Mouse (Mus musculus) embryo, embryonic 9.5 days (tissue): ENCODE results near the gene Olfr1535.
A peak's percentile ranks its signal among the peaks of the same experiment; 100 is the strongest.

Experiments
- DNase-seq: peaks from one replicate; pipeline ENCODE4 v3.0.0-alpha.2; 2017; ENCODE audit errors: extremely low spot score

Olfr1535 gene

GRCm38 (mm10) chr13:21559793-21560192 is at the start of gene Olfr1535:
Olfr1535 (minus strand) TSS chr13:21559893.
- DNase-seq: no peak

DNA sequence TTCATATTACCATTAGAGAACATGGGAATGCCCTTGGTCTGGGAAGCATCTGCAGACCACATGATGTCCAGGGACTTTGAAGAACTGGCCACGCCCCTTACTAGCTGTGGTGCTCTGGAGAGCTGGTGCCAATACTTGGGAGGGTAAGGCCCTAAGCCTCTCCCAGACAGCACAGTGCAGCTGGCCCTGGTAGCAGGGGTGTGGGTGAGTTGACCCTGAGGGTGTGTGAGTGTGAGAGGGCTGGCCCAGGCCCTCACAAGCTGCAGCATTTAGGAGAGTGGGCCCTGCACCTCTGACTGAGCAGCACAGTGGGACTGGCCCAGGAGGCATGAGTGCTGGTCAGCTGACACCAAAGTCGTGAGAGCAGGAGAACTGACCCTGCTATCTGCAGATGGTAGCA is 31.9 kb upstream of the Olfr1535 start:
- DNase-seq: no peak

- DNase-seq: no peak
Measured at GRCm38 (mm10) chr13:21581659-21582058, 22.0 kb upstream of the Olfr1535 start, which contains the start of gene Olfr1364. Olfr1364 (minus strand) TSS chr13:21581759.

GRCm38 (mm10) chr13:21550416-21551110 is 9.1 kb downstream of the Olfr1535 start:
- DNase-seq: no peak

DNA sequence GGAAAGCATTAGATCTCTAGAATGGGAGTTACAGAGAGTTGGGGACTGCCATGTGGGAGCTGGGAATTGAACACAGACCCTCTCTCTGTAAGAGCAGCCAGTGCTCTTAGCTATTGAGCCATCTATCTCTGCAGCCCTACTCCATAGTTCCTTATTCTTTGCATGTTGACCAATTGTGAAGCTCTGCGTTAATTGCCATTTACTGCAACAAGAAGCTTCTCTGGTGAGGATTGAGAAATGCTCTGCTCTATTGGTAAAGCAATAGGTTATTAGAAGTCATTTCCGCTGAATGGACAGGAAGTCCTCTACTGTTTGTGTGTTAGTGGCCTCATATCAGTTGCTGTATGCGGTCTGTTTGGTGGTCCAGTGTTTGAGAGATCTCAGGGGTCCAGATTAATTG is 10.2 kb downstream of the Olfr1535 start:
- DNase-seq: no peak

DNA sequence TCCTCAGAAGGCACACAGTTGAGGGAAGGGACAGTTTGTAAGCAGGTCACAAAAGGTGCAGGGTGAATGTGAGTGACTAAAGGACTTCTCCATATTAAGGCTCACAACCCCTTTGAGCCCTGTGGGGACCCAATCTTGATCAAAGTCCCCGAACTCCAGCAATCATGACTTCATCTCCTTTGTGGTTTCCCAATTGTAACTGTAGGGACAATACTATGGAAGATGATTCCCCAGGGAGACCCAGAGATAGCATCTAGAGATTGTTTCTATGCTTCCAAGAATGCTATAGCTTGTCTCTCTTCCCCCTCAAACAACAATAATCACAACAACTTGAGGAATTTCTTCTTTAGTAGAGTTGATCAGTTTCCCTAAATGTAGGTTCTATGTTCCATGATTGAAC is 17.0 kb downstream of the Olfr1535 start, which contains the start of gene Olfr1366:
Olfr1366 (minus strand) TSS at position 101 of the 400 bp plus-strand sequence.
- DNase-seq: no peak

GRCm38 (mm10) chr13:21530781-21531201 is 28.9 kb downstream of the Olfr1535 start, which contains the start of gene Zkscan8:
Zkscan8 (minus strand) TSS chr13:21531120.
- DNase-seq: peak; percentile 93

- DNase-seq: peak; percentile 14
Measured at GRCm38 (mm10) chr13:21530136-21530535, 29.6 kb downstream of the Olfr1535 start.

DNA sequence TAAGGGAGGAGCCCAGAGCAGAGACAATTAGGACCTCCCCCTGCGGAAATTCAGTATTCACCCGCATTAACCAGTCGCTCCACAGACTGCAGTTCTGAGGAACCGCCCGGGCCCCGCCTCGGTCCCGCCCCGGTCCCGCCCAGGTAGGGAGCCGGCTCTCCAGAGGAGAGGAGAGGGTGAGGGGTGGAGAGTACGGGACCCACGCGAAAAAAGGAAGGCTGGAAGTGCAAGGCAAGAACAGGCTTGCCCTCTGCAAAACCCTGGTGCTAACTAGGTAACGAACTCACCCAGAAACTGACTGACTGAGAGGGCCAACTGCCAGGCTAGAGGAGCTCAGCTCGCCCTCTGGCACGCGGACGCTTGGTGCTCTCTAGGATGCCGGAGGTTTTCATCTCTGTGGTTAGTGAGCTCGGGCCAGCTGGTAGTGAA is 53.5 kb downstream of the Olfr1535 start:
- DNase-seq: peak; percentile 93
